8 mouse cellular contexts compared by ENCODE assay signal in the genomic region with DNA sequence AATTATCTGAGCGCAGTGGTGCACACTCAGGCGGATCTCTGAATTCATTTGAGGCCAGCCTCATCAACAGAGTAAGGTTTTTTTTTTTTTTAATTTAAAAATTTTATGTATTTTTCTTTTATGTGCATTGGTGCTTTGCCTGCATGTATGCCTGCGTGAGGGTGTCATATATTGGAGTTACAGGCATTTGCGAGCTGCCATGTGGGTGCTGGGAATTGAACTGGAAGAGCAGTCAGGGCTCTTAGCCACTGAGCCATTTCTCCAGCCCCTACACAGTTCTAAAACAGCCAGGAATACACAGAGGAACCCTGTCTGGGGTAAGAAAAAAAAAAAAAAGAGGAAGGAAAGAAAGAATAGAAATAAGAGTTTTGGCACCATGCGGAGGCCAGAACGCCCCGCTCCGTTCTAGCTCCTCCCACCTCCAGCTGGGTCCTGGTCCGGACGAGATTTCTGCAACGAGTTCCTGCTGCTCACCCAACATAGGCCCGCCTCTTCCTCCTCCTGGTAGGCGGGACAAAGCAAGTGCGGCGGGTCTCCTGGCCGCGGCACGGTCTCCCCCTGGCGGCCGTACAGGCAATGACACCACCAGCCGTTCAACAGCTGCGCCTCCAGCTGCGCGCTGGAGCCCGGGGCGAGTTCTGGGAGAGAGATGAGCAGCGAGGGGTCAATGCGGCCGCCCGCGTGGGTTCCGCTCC. TPM values are rescaled to one million over a fixed set of nuclear protein-coding genes. Genes with fewer than 3 reads are reported as not detected.
DNase-seq lines count a peak whose midpoint lies in the region; ATAC-seq and TF ChIP-seq lines count a peak whose summit lies in the region.

No protein-coding gene starts in this region.

- H3K36me3 ChIP-seq in hindbrain, embryonic 11.5 days (ENCODE audit: control insufficient read depth, insufficient read depth, low read length) = no peaks in the 10 kb centered on the region
- H3K36me3 ChIP-seq in lung, postnatal 0 days (ENCODE audit: insufficient read depth, low read length) = no peaks in the 10 kb centered on the region

- H3K4me3 ChIP-seq in hindbrain, embryonic 11.5 days (ENCODE audit: low read depth, low read length) = peak overlapping the region; percentile 67
- peak overlapping the region; percentile 64 for H3K4me3 ChIP-seq in lung, postnatal 0 days (ENCODE audit: low read depth, low read length)

- H3K27me3 ChIP-seq in hindbrain, embryonic 11.5 days (ENCODE audit: control insufficient read depth, insufficient read depth, low read length) = peaks cover 1% of the 10 kb centered on the region; the same call in 1 of the 2 replicates
- no peaks in the 10 kb centered on the region for H3K27me3 ChIP-seq in lung, postnatal 0 days (replicated peaks; ENCODE audit: insufficient read depth, low read length)

- 7% methylated on average over 32 of the region's 32 CpGs for WGBS in hindbrain, embryonic 11.5 days
- 6% methylated on average over 31 of the region's 32 CpGs for WGBS in lung, postnatal 0 days

- TF ChIP-seq CTCF in lung, postnatal 0 days (IDR thresholded peaks at IDR 0.05) = peak; percentile 99

- H3K4me2 ChIP-seq in hindbrain, embryonic 11.5 days (replicated peaks; ENCODE audit: low read depth, low read length) = peak overlapping the region; percentile 96
- peak overlapping the region; percentile 99 for H3K4me2 ChIP-seq in lung, postnatal 0 days (replicated peaks; ENCODE audit: low read depth, low read length)

- peaks cover 4% of the 10 kb centered on the region; the same call in 1 of the 2 replicates for H3K4me1 ChIP-seq in hindbrain, embryonic 11.5 days (replicated peaks; ENCODE audit: control insufficient read depth, insufficient read depth, low read length)
- peaks cover 10% of the 10 kb centered on the region; the same call in 1 of the 2 replicates for H3K4me1 ChIP-seq in lung, postnatal 0 days (ENCODE audit: insufficient read depth, low read depth, low read length)

- TF ChIP-seq EP300 in lung, postnatal 0 days (IDR thresholded peaks at IDR 0.05) = no peak

- H3K9me3 ChIP-seq in hindbrain, embryonic 11.5 days (ENCODE audit: control insufficient read depth, low read length) = no peaks in the 10 kb centered on the region
- H3K9me3 ChIP-seq in lung, postnatal 0 days (ENCODE audit: low read length) = no peaks in the 10 kb centered on the region

- 0 out of 2 replicates have a peak overlapping the region, but pooled peaks have one; percentile 47 for H3K27ac ChIP-seq in hindbrain, embryonic 11.5 days (ENCODE audit: low read depth, low read length)
- peak overlapping the region; percentile 95; the same call in 1 of the 2 replicates for H3K27ac ChIP-seq in lung, postnatal 0 days (ENCODE audit: low read length)

- peak overlapping the region; percentile 84 for H3K9ac ChIP-seq in hindbrain, embryonic 11.5 days (ENCODE audit: low read depth, low read length)
- peak overlapping the region; percentile 51 for H3K9ac ChIP-seq in lung, postnatal 0 days (replicated peaks; ENCODE audit: low read depth)

- peak; percentile 95 for DNase-seq in NIH3T3 (ENCODE audit: low read depth)
- peak; percentile 96 for DNase-seq in cerebellum, adult 9-11 months
- DNase-seq in frontal cortex, adult 2 months (ENCODE audit: extremely low spot score in 1 of 2, low spot score in 1 of 2) = peak; percentile 88 to 97
- DNase-seq in hindbrain, embryonic 11.5 days (ENCODE audit: low spot score) = peak; percentile 96
- DNase-seq in layer of hippocampus, postnatal 10 days (ENCODE audit: low spot score in 2 of 2) = peak; percentile 96 to 97
- DNase-seq in lung, postnatal 0 days (ENCODE audit: low spot score) = peak; percentile 99
- DNase-seq in ovary, postnatal 10 days (ENCODE audit: low spot score) = peak; percentile 90
- DNase-seq in thymus, postnatal 0 days (ENCODE audit: low spot score) = peak; percentile 96

- peak; percentile 93 for ATAC-seq in hindbrain, embryonic 11.5 days (ENCODE audit: low FRiP score)
- ATAC-seq in lung, postnatal 0 days = peak; percentile 88

RNA-seq across cellular contexts. Expression of a gene that starts 5.3 kb away (rescaled TPM):
- polyA plus RNA-seq in frontal cortex, adult 2 months (2012; rRNA removed) = 0.36 and 0.86 TPM in 2 replicates
- 3.4 and 4.9 TPM in 2 replicates for polyA plus RNA-seq in hindbrain, embryonic 11.5 days (2014; fragmentation: Nextera tagmentation; extraction: Ambion mirVana)
- 1 to 10 TPM; 1.7 to 1.8 TPM for total RNA-seq in layer of hippocampus, postnatal 10 days (2021)
- 141 and 152 TPM in 2 replicates for polyA plus RNA-seq in lung, postnatal 0 days (2015; fragmentation: Nextera tagmentation; extraction: Ambion mirVana)
- 2.9 and 3.3 TPM in 2 replicates for polyA plus RNA-seq in thymus, postnatal 0 days (2015; fragmentation: Nextera tagmentation; extraction: Ambion mirVana)

RNA-seq across cellular contexts. Expression of a gene that starts 11.3 kb away (rescaled TPM):
- 14.0 and 15.0 TPM in 2 replicates for polyA plus RNA-seq in frontal cortex, adult 2 months (2012; rRNA removed)
- polyA plus RNA-seq in hindbrain, embryonic 11.5 days (2014; fragmentation: Nextera tagmentation; extraction: Ambion mirVana) = 8.5 and 11.0 TPM in 2 replicates
- total RNA-seq in layer of hippocampus, postnatal 10 days (2021) = 10 to 100 TPM; 15.0 to 17.0 TPM
- 9.2 and 10.0 TPM in 2 replicates for polyA plus RNA-seq in lung, postnatal 0 days (2015; fragmentation: Nextera tagmentation; extraction: Ambion mirVana)
- 7.8 and 11.1 TPM in 2 replicates for polyA plus RNA-seq in thymus, postnatal 0 days (2015; fragmentation: Nextera tagmentation; extraction: Ambion mirVana)

RNA-seq across cellular contexts. Expression of a gene that starts 22.9 kb away (rescaled TPM):
- polyA plus RNA-seq in frontal cortex, adult 2 months (2012; rRNA removed) = 37.3 and 39.1 TPM in 2 replicates
- 49.7 and 50.1 TPM in 2 replicates for polyA plus RNA-seq in hindbrain, embryonic 11.5 days (2014; fragmentation: Nextera tagmentation; extraction: Ambion mirVana)
- total RNA-seq in layer of hippocampus, postnatal 10 days (2021) = 10 to 100 TPM; 25.8 to 28.2 TPM
- 21.1 TPM in 2 replicates for polyA plus RNA-seq in lung, postnatal 0 days (2015; fragmentation: Nextera tagmentation; extraction: Ambion mirVana)
- polyA plus RNA-seq in thymus, postnatal 0 days (2015; fragmentation: Nextera tagmentation; extraction: Ambion mirVana) = 40.7 and 43.0 TPM in 2 replicates

RNA-seq across cellular contexts. Expression of a gene that starts 31.3 kb away (rescaled TPM):
- polyA plus RNA-seq in frontal cortex, adult 2 months (2012; rRNA removed) = 50.4 and 51.0 TPM in 2 replicates
- 96.5 and 105 TPM in 2 replicates for polyA plus RNA-seq in hindbrain, embryonic 11.5 days (2014; fragmentation: Nextera tagmentation; extraction: Ambion mirVana)
- 10 to 100 TPM; 45.9 to 48.6 TPM for total RNA-seq in layer of hippocampus, postnatal 10 days (2021)
- polyA plus RNA-seq in lung, postnatal 0 days (2015; fragmentation: Nextera tagmentation; extraction: Ambion mirVana) = 74.4 and 81.2 TPM in 2 replicates
- polyA plus RNA-seq in thymus, postnatal 0 days (2015; fragmentation: Nextera tagmentation; extraction: Ambion mirVana) = 80.5 and 87.0 TPM in 2 replicates

RNA-seq across cellular contexts. Expression of a gene that starts 32.1 kb away (rescaled TPM):
- polyA plus RNA-seq in frontal cortex, adult 2 months (2012; rRNA removed) = 446 and 481 TPM in 2 replicates
- polyA plus RNA-seq in hindbrain, embryonic 11.5 days (2014; fragmentation: Nextera tagmentation; extraction: Ambion mirVana) = 58.7 and 65.0 TPM in 2 replicates
- 100 to 1,000 TPM; 423 to 445 TPM for total RNA-seq in layer of hippocampus, postnatal 10 days (2021)
- 139 and 147 TPM in 2 replicates for polyA plus RNA-seq in lung, postnatal 0 days (2015; fragmentation: Nextera tagmentation; extraction: Ambion mirVana)
- 178 and 286 TPM in 2 replicates for polyA plus RNA-seq in thymus, postnatal 0 days (2015; fragmentation: Nextera tagmentation; extraction: Ambion mirVana)

Comparison
In these comparisons a context has a peak if more than half of its experiments do, and no peak if none do; other contexts are left out.
1. Peak in every context shown above with its lines: DNase-seq, ATAC-seq, H3K4me3 ChIP-seq and H3K27ac ChIP-seq.
2. RNA of a gene that starts 5.3 kb away (polyA plus RNA-seq): 141 to 152 TPM in lung, postnatal 0 days; 3.4 to 4.9 TPM in hindbrain, embryonic 11.5 days, 2.9 to 3.3 TPM in thymus, postnatal 0 days and 0.36 to 0.86 TPM in frontal cortex, adult 2 months; every median in the first group is over 10 times any median in the second.